Mouse (Mus musculus) megakaryocyte, embryonic 14.5 days (primary cell): ENCODE measurements around the gene 6430571L13Rik. TPM values are rescaled to one million over a fixed set of nuclear protein-coding genes. Genes with fewer than 3 reads are reported as not detected.

Source experiments
- H3K27me3 ChIP-seq: replicated peaks from 2 replicates; pipeline ENCODE3; 2012; ENCODE audit warnings: inconsistent platforms
- H3K36me3 ChIP-seq: replicated peaks from 2 replicates; pipeline ENCODE3; 2012; ENCODE audit warnings: low read length, inconsistent platforms, mixed read lengths
- H3K4me1 ChIP-seq: 2 replicates; pipeline ENCODE4 v1.6.1; 2012; ENCODE audit warnings: inconsistent platforms
- H3K4me3 ChIP-seq: replicated peaks from 2 replicates; pipeline ENCODE3; 2012; ENCODE audit warnings: moderate library complexity, mild to moderate bottlenecking, inconsistent platforms
- H3K9me3 ChIP-seq: 2 replicates; pipeline ENCODE4 v1.6.1; 2012; ENCODE audit warnings: inconsistent platforms
- FLI1 ChIP-seq: IDR thresholded peaks from 2 replicates; pipeline ENCODE4 v1.6.1; 2012; ENCODE audit warnings: low read length, inconsistent platforms, mixed read lengths
- GATA1 ChIP-seq: IDR thresholded peaks from 3 replicates; pipeline ENCODE4 v1.6.1; 2012; ENCODE audit warnings: mixed read lengths, low read length, inconsistent platforms, borderline replicate concordance
- polyA plus RNA-seq: library from polyadenylated mRNA; stranded (reverse); fragments of >175 nt; gene quantifications from 2 replicates; pipeline ENCODE4 v1.2.3, GENCODE M21; 2012; ENCODE audit warnings: low replicate concordance; ENCODE audit not compliant: insufficient read depth

Gene 6430571L13Rik
- polyA plus RNA-seq, 1 experiment = not detected

DNA sequence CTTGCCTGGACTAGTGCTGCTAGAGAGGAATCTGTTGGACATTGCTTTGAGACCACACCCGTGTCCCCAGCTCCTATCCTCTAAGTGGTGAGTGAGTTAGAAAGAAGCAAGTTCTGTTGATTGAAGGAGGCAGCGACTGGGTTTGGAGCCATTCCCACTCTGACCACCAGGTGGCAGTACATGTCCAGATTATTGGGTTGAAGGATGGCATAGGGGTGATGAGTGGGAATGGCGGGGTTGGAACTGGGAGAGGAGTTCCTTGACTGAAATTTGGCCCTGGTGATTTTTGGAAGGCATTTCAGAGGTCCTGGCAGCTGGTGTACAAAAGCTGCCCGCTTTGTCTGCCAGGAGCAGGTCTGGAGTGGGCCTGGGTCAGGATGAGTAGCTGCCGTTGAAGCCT lies 17.2 kb downstream of the 6430571L13Rik start:
- no peaks in the 10 kb centered on the region for H3K36me3 ChIP-seq
- TF ChIP-seq FLI1 (no peak), GATA1 (no peak)
- H3K4me3 ChIP-seq = no peak overlapping the region
- no peaks in the 10 kb centered on the region for H3K9me3 ChIP-seq
- H3K27me3 ChIP-seq = peaks cover 78% of the 10 kb centered on the region
- peaks cover 32% of the 10 kb centered on the region for H3K4me1 ChIP-seq

- Histone ChIP-seq H3K36me3 (no peaks in the 10 kb centered on the region), H3K9me3 (no peaks in the 10 kb centered on the region), H3K4me3 (no peak overlapping the region), H3K27me3 (peaks cover 65% of the 10 kb centered on the region), H3K4me1 (peaks cover 29% of the 10 kb centered on the region)
- TF ChIP-seq FLI1 (no peak), GATA1 (no peak)
These were observed 20.6 kb downstream of the 6430571L13Rik start for GRCm38 (mm10) chr9:107360989-107361388.

DNA sequence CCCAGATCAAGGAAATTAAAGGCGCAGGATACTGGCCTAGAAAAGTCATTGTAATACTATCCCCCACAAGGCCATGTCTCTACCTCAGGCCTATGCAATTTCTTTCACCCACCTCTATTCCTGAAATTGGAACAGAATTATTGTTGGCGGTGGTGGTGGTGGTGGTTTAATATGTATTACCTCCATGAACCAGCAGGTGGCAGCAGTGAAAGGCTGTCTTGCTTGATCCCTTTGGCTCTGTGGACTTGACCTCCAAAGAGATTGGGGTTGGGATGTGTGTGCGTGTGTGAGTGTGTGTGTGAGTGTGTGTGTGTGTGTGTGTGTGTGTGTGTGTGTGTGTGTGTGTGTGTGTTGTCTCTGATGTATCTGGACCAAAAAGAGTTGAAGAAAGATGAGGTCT lies 26.2 kb downstream of the 6430571L13Rik start:
- Histone ChIP-seq H3K4me1 (peaks cover 18% of the 10 kb centered on the region), H3K27me3 (peaks cover 57% of the 10 kb centered on the region), H3K4me3 (no peak overlapping the region), H3K36me3 (no peaks in the 10 kb centered on the region), H3K9me3 (no peaks in the 10 kb centered on the region)
- no peak for TF ChIP-seq FLI1
- TF ChIP-seq GATA1 = no peak

- H3K27me3 ChIP-seq = peaks cover 51% of the 10 kb centered on the region
- H3K4me1 ChIP-seq = peaks cover 32% of the 10 kb centered on the region
- H3K9me3 ChIP-seq = no peaks in the 10 kb centered on the region
- no peak overlapping the region for H3K4me3 ChIP-seq
- TF ChIP-seq FLI1 (no peak), GATA1 (no peak)
- no peaks in the 10 kb centered on the region for H3K36me3 ChIP-seq
These were observed 27.9 kb downstream of the 6430571L13Rik start for GRCm38 (mm10) chr9:107368302-107368701.

DNA sequence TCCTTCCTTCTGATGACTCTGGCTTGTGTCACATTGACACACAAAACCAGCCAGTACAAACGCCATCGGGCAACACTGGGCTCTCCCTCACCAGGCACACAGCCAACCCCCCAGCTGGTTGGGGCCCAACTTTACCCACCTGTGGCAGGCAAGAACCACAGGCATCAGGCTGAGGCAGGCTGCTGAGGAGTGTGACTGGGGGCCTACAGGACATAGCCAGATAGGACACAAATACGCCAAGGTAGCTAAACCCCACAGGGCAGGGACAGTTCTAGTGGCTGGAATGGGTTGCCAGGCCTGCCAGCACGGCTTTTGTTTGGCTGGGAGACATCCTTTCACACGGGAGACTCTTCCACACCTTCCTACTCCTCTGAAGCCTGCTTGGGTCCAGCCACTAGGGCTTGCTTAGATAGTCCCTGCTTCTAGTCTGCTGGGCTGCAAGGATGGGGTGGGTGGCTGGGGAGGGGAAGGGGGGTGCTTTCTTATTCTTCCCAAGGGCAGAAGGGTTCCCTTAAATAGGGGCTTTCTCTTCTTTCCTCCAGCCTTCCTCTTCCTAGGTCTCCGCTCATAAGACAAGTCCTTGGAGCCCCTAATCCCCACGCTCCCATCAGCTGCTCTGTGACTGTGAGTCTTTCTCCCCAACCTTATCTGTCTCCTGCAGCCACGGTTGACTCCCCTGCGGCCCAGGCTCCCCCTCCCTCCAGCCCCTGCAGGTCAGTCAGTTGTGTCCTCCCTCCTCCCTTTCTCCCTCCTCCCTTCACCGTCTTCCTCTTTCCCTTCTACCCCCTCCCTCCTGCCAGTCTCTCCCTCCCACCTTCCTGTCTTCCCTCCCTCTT lies 29.1 kb downstream of the 6430571L13Rik start:
- Histone ChIP-seq H3K9me3 (no peaks in the 10 kb centered on the region), H3K4me1 (peaks cover 39% of the 10 kb centered on the region), H3K4me3 (peak overlapping the region; percentile 28), H3K27me3 (peaks cover 58% of the 10 kb centered on the region), H3K36me3 (no peaks in the 10 kb centered on the region)
- TF ChIP-seq FLI1 = no peak
- TF ChIP-seq GATA1 = no peak

DNA sequence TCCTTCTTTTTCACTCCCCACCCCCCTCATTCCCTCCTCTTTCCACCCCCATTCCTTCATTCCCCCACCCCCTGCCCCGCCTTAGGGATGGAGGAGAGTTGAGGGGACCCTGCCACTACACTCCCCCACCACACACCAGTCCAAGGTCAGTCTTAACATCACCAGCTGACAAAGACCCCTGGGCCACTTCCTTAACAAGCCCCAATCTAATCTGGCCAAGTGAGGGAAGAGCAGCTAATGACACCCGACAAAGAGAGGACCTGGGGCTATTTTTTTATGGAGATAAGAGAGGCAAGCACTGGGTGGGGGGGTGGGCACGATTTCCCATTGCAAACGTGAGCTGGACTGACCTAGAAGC lies 29.7 kb downstream of the 6430571L13Rik start:
- no peaks in the 10 kb centered on the region for H3K9me3 ChIP-seq
- H3K27me3 ChIP-seq = peaks cover 59% of the 10 kb centered on the region
- no peak overlapping the region for H3K4me3 ChIP-seq
- H3K4me1 ChIP-seq = peaks cover 44% of the 10 kb centered on the region
- TF ChIP-seq GATA1 (no peak), FLI1 (no peak)
- no peaks in the 10 kb centered on the region for H3K36me3 ChIP-seq

DNA sequence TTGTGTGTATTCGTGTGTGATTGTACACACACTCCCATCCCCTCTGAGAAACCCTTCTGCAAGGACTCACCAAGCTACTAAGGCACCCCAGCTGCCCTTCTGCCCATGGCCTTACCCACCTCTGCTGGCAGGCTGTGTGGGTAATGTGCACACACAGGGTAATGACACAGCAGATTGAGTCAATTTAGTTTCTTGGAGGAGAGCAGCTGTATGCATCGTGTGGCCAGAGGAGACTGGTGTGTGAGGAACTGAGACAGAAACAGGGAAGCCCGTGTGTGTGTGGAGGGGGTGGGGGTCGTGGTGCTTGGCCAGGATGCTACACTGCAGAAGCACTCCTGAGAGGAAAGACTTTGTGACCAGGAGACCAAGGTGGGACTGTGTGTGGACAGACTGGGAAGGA lies 32.0 kb downstream of the 6430571L13Rik start:
- peak overlapping the region; percentile 39 for H3K4me3 ChIP-seq
- peaks cover 67% of the 10 kb centered on the region for H3K27me3 ChIP-seq
- TF ChIP-seq FLI1 = no peak
- TF ChIP-seq GATA1 = no peak
- H3K36me3 ChIP-seq = no peaks in the 10 kb centered on the region
- H3K4me1 ChIP-seq = peaks cover 48% of the 10 kb centered on the region
- no peaks in the 10 kb centered on the region for H3K9me3 ChIP-seq

DNA sequence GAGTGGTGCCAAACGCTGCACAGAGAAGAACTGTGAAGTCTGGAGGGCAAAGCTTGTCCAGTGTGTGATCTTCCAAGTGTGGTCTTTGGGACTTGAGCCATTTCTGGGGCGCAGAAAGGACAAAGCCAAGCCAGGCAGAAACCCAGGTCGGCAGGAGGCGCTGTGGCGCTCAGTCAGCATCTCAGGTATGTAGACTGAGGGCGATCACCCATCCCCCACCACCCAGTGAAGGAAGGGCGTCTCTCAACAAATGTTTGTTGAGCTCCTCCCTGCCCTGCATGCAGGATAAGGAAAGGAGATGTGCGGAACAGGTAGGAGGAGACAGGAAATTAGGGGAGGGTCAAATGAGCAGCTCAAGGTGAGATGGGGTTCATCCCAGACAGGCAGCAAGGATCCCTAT lies 34.2 kb downstream of the 6430571L13Rik start:
- Histone ChIP-seq H3K36me3 (no peaks in the 10 kb centered on the region), H3K27me3 (peaks cover 72% of the 10 kb centered on the region), H3K4me1 (peaks cover 47% of the 10 kb centered on the region), H3K4me3 (no peak overlapping the region), H3K9me3 (no peaks in the 10 kb centered on the region)
- TF ChIP-seq GATA1 (no peak), FLI1 (no peak)

GRCm38 (mm10) chr9:107375451-107375850 lies 35.0 kb downstream of the 6430571L13Rik start:
- H3K27me3 ChIP-seq = peaks cover 77% of the 10 kb centered on the region
- TF ChIP-seq GATA1 (no peak), FLI1 (no peak)
- H3K36me3 ChIP-seq = no peaks in the 10 kb centered on the region

GRCm38 (mm10) chr9:107377961-107378512 lies 37.6 kb downstream of the 6430571L13Rik start:
- H3K4me1 ChIP-seq = peaks cover 24% of the 10 kb centered on the region
- peak overlapping the region; percentile 5 for H3K4me3 ChIP-seq
- H3K9me3 ChIP-seq = peaks cover 4% of the 10 kb centered on the region; the same call in 1 of the 2 replicates
- H3K36me3 ChIP-seq = no peaks in the 10 kb centered on the region
- peaks cover 88% of the 10 kb centered on the region for H3K27me3 ChIP-seq
- TF ChIP-seq GATA1 (no peak), FLI1 (no peak)

More at GRCm38 (mm10) chr9:107375451-107375850, 35.0 kb downstream of the 6430571L13Rik start:
- Histone ChIP-seq H3K4me3 (no peak overlapping the region), H3K9me3 (no peaks in the 10 kb centered on the region; the same call in 1 of the 2 replicates), H3K4me1 (peaks cover 40% of the 10 kb centered on the region)

GRCm38 (mm10) chr9:107381723-107382122 lies 41.3 kb downstream of the 6430571L13Rik start:
- Histone ChIP-seq H3K4me3 (no peak overlapping the region), H3K4me1 (peaks cover 5% of the 10 kb centered on the region; the same call in 1 of the 2 replicates), H3K9me3 (peaks cover 4% of the 10 kb centered on the region; the same call in 1 of the 2 replicates), H3K36me3 (no peaks in the 10 kb centered on the region), H3K27me3 (peaks cover 93% of the 10 kb centered on the region)
- TF ChIP-seq FLI1 (no peak), GATA1 (no peak)
